Comparison of ENCODE assay signal across 9 mouse cellular contexts in genomic region chr12:11350895-11351294, GRCm38 (mm10).
A peak's percentile ranks its signal among the peaks of the same experiment; 100 is the strongest.
DNase-seq lines count a peak whose midpoint lies in the region; ATAC-seq lines count a peak whose summit lies in the region.
"Had no signal": no experiment of that assay in that cellular context is flagged by ENCODE, and none has a peak within 500 bp of the region (broad histone marks: within the 10 kb centered on the region; RNA-seq: fewer than 3 reads in every experiment).

No protein-coding gene starts in this region.

- DNase-seq in intestine, embryonic 14.5 days (ENCODE audit: low spot score): peak; percentile 80
- DNase-seq in cerebellum, postnatal 14 days: peak; percentile 93 to 95
- DNase-seq in gastrocnemius, adult 18-20 months (ENCODE audit: low spot score): peak; percentile 64
- peak; percentile 61 to 84 for DNase-seq in kidney, adult 8-10 months
- peak; percentile 73 for DNase-seq in limb, embryonic 10.5 days (ENCODE audit: low spot score)
- DNase-seq in neural tube, embryonic 10.5 days (ENCODE audit: extremely low spot score, low spot score): peak; percentile 66
- peak; percentile 91 for DNase-seq in testis, postnatal 10 days (ENCODE audit: low spot score)

- H3K4me1 ChIP-seq in intestine, embryonic 14.5 days (replicated peaks; ENCODE audit: control insufficient read depth, insufficient read depth, low read length): no peaks in the 10 kb centered on the region
- H3K4me1 ChIP-seq in intestine, embryonic 16.5 days (ENCODE audit: control insufficient read depth, insufficient read depth, low read length): no peaks in the 10 kb centered on the region
- 0 out of 2 replicates have a peak, but pooled peaks cover 1% of the 10 kb centered on the region for H3K4me1 ChIP-seq in limb, embryonic 10.5 days

- no peak overlapping the region for H3K4me3 ChIP-seq in intestine, embryonic 14.5 days (ENCODE audit: low read depth, low read length)
- no peak overlapping the region for H3K4me3 ChIP-seq in intestine, embryonic 16.5 days (ENCODE audit: low read length)
- no peak overlapping the region for H3K4me3 ChIP-seq in limb, embryonic 10.5 days
- H3K4me3 ChIP-seq: neural tube, embryonic 13.5 days had no signal

- H3K9ac ChIP-seq in intestine, embryonic 14.5 days (ENCODE audit: low read length): no peak overlapping the region
- no peak overlapping the region for H3K9ac ChIP-seq in intestine, embryonic 16.5 days (ENCODE audit: low read depth, low read length)
- H3K9ac ChIP-seq: neural tube, embryonic 13.5 days had no signal

- ATAC-seq in intestine, embryonic 14.5 days (replicated peaks; ENCODE audit: low FRiP score, low TSS enrichment, low read depth): no peak; the same call in 1 of the 2 replicates
- no peak for ATAC-seq in intestine, embryonic 16.5 days

- H3K36me3 ChIP-seq in intestine, embryonic 14.5 days (ENCODE audit: control insufficient read depth, insufficient read depth, low read length): no peaks in the 10 kb centered on the region
- no peaks in the 10 kb centered on the region for H3K36me3 ChIP-seq in intestine, embryonic 16.5 days (ENCODE audit: control insufficient read depth, insufficient read depth, low read length)
- H3K36me3 ChIP-seq in limb, embryonic 10.5 days: no peaks in the 10 kb centered on the region
- H3K36me3 ChIP-seq: neural tube, embryonic 13.5 days had no signal

- no peaks in the 10 kb centered on the region for H3K9me3 ChIP-seq in intestine, embryonic 14.5 days (ENCODE audit: control insufficient read depth, low read length)
- no peaks in the 10 kb centered on the region for H3K9me3 ChIP-seq in intestine, embryonic 16.5 days (ENCODE audit: control insufficient read depth, low read length)
- H3K9me3 ChIP-seq in limb, embryonic 10.5 days (replicated peaks): no peaks in the 10 kb centered on the region
- H3K9me3 ChIP-seq: neural tube, embryonic 13.5 days had no signal

- H3K27me3 ChIP-seq in intestine, embryonic 14.5 days (replicated peaks; ENCODE audit: control insufficient read depth, insufficient read depth, low read length): no peaks in the 10 kb centered on the region
- H3K27me3 ChIP-seq in intestine, embryonic 16.5 days (replicated peaks; ENCODE audit: control insufficient read depth, insufficient read depth, low read length): no peaks in the 10 kb centered on the region
- no peaks in the 10 kb centered on the region for H3K27me3 ChIP-seq in limb, embryonic 10.5 days (ENCODE audit: low read depth, poor library complexity, severe bottlenecking)
- H3K27me3 ChIP-seq: neural tube, embryonic 13.5 days had no signal

- H3K27ac ChIP-seq in intestine, embryonic 14.5 days (ENCODE audit: low read depth): no peak overlapping the region
- no peak overlapping the region for H3K27ac ChIP-seq in intestine, embryonic 16.5 days (ENCODE audit: low read length)
- no peak overlapping the region for H3K27ac ChIP-seq in limb, embryonic 10.5 days
- H3K27ac ChIP-seq: neural tube, embryonic 13.5 days had no signal

- WGBS in intestine, embryonic 14.5 days: 31% methylated on average over 5 of the region's 5 CpGs
- 30% methylated on average over 5 of the region's 5 CpGs for WGBS in intestine, embryonic 16.5 days
- 42% methylated on average over 5 of the region's 5 CpGs for WGBS in limb, embryonic 10.5 days

- H3K4me2 ChIP-seq in intestine, embryonic 14.5 days (ENCODE audit: low read length): no peak overlapping the region
- H3K4me2 ChIP-seq in intestine, embryonic 16.5 days (ENCODE audit: low read depth, low read length): no peak overlapping the region
- H3K4me2 ChIP-seq: neural tube, embryonic 13.5 days had no signal
